Mouse (Mus musculus) heart, postnatal 0 days (tissue): ENCODE data around the gene Trip4.

Experiments
- CTCF ChIP-seq: IDR thresholded peaks from 2 replicates; pipeline ENCODE4 v1.5.1; 2016; ENCODE audit warnings: antibody characterized with exemption, control low read depth, low read depth
- EP300 ChIP-seq: IDR thresholded peaks from 2 replicates; pipeline ENCODE4 v1.6.1; 2016; ENCODE audit warnings: antibody characterized with exemption, low read depth

DNA sequence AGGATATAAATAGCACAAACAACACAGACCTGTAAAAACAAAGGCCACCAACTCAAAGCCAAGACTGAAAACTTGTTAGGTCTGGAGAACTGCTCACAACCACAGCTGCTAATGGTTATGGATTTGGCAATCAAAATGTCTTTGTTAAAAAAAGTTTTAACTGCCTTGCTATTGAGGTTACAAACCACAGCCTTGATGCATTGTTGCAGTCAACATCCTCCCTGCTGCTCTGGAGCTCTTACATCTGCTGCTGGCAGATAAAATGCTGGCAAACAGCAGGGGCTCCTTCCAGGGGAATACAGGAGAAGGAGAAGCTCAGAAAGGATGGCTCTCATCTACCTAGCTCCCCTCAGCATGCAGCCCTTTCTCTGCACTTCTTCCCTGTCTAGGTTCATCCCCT lies 60.4 kb downstream of the Trip4 start:
- TF ChIP-seq EP300 (no peak), CTCF (no peak)
